Mouse (Mus musculus) kidney, postnatal 10 days (tissue): ENCODE measurements around the gene Tmem88b.

ENCODE experiments used
- DNase-seq: peaks from one replicate; pipeline ENCODE4 v3.0.0; 2021; ENCODE audit warnings: mixed read lengths

Tmem88b gene

DNA sequence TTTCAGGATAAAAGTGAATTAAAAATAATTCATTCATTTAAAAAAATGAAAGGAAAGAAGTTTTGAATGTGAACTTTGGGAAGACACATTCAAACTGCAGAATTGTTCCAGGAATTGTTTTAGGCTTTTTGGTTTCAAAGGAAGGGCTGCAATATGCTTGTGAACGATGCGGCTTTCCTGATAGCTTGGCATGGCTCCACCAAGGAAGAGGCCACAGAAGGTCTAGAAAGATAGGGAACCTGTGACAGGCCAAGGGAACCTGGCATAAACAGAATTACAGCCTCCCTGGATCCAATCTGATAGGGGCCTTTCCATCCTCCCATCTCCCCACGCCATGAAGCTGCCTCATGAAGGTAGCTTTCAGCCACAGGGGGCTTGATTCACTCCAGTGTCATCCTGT, 2.6 kb upstream of the Tmem88b start:
- no peak for DNase-seq

DNA sequence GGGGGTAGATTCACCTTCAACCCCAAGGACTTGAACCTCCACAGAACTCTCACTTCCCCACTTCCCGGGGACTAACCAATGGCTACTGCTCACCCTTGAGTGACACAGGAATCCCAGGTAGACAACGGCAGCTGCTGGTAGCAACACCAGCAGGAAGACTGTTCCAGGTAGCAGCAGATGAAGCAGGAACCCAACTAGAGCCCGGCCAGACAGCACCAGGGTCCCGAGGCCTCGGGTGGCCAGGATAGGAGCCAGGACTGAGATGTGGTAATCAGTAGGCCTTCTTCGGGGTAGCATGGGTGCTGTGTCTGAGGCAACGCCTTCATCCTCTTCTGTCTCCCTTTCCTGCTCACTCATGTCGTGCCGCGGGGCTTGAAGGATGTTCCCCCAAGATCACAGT, 428 bp downstream of the Tmem88b start:
- no peak for DNase-seq

DNA sequence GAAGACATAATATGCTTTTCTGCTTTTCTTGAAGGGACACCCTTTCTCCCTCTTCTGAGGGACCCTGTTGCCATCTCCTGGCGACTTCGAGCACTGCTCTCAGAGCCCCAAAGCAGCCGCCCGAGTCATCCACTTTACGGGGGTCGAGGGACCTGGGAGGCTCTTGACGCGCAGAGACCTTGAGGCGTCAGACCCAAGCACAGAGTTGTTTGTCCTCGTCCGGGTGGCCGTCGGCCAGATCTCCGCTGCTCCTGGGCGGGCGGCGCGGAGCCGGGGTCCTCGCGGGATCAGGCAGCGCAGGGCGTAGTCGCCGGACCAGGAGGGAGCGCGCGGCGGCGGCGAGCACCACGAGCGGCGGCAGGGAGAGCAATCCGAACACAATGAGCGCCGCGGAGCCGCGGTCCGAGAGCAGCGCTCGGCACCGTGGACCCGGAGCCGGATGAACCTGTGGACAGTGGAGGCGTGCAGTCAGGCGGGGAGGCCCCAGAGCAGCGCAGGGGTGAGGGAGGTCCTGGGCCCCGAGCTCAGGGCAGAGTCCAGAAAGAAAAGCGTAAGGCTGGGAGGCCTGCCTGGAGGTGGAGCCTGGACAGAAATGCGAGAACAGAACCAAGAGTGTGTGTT, 1.5 kb downstream of the Tmem88b start:
- DNase-seq, result peak; percentile 89

DNA sequence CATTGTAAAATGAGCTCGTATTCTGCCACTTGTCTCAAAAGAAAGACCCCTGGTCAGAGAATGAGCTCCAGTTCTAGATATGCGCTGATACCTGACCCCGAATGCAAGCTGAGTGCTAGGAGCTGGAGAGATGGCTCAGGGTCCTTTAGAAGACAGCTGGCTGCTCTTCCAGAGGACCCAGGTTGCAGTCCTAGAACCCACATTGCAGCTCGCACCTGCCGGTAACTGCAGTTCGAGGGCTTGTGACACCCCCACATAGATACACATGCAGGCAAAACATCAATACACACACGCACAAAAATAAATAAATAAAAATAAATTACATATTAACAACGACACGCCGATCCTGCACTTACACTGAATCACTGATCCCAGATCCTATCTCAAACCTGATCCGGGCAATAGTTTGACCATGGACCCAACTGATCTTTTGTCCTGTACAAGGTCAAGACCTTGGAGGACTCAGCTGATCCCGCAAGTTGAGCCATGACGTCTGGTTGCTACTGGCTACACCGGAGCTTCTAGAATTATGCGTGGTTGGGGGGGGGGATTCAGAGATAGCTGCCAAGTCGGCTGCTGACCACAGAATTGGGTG, 2.1 kb downstream of the Tmem88b start:
- DNase-seq, result no peak

DNA sequence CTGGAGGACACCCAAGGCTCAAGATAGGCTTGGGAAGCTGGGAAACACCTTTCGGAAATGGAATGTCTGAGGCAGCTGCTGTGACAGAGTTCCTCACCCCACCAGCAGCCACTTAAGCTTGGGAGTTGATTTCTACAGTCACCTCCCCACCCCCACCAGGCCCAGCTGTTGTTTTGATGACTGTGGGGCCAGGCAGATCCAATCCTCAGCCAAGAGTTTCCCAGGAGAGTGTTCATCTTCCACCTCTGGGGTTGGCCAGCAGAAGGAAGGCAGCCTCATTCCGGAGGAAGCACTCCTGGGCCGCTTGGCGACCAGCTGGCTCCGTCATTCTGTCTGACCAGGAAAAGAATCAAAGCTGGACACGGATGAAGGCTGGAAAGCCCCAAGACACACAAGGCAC, 4.8 kb downstream of the Tmem88b start:
- DNase-seq, result peak; percentile 84

DNA sequence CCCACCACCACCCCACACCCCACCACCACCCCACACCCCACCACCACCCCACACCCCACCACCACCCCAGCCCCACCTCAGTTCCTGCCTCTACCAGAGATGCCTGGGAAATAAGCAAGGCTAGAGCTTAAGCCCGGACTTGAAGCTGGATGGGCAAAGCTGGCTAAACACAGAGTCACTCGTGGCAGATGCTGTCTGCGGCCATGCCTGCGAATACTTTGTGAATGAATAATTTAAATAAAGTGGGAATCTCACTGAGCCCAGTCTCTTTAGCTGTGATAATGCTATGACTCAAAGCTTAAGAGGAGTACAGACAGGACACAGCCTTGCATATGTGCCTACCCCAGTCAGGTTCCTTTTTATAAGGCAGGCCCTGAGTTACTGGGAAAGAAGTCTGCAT, 6.2 kb downstream of the Tmem88b start:
- no peak for DNase-seq

DNA sequence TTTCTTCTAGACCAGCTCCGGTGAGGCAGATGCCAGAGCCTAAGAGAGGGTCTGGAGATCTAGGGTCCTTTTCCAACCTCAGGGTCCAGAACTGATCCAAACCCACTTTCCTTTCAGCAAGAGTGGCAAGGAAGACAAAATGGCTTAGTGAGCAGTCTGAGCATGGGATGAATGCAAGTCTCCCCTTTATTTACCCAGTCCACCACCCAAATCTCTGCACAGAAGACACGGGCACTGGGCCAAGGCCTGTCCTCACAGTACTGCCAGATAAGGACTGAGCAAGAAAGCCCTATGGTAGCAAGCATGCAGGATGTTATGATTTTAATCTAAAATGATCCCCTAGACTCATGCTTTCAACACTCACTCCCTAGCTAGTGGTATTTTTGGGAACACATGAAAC, 7.9 kb downstream of the Tmem88b start:
- peak; percentile 37 for DNase-seq

DNA sequence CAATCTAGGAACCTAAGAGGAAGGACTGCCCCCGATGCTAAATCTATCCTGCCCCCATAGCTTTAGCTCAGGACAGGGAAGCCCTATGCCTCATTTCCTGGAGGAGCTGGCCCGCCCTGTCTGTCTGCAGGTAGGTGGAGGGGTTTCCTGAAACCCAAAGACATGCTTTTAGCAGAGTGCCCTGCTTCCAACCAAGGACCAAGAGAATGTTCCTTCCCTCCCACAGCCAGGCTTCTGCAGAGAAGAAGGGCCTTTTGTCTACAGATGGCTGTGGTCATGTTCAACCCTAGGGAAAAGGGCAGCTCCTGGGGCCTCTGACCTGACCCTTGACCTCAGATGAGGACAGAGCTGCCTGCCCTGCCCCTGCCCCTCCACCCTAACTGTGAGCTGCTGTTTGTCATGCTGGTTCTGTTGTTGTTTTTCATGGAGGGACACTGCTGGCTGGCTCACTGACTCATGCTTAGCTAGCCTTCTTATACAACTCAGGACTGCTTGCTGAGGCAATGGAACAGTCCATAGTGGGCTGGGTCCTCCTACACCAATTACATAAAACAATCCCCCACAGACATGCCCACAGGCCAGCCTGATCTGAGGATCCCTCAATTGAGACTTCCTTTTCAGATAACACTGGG, 8.9 kb downstream of the Tmem88b start:
- DNase-seq, result peak; percentile 46

DNA sequence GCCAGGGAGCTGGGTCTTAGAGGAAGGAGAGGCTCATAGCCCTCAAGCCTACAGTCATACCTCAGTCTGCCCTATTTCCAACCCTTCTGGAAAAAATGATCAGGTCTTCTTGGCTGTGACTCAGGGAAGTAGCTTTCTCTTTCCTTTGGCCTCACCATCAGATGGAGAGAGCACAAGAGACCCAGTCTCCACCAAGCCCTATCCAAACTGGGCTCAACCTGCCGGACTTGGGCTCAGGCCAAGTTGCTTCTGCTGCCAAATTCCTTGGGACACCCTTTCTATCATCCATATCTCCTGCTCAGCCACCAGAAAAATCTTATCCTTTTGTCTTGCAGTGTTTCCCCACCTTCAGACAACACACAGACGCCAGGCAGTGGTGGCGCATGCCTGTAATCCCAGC, 9.8 kb downstream of the Tmem88b start:
- DNase-seq, result peak; percentile 74

DNA sequence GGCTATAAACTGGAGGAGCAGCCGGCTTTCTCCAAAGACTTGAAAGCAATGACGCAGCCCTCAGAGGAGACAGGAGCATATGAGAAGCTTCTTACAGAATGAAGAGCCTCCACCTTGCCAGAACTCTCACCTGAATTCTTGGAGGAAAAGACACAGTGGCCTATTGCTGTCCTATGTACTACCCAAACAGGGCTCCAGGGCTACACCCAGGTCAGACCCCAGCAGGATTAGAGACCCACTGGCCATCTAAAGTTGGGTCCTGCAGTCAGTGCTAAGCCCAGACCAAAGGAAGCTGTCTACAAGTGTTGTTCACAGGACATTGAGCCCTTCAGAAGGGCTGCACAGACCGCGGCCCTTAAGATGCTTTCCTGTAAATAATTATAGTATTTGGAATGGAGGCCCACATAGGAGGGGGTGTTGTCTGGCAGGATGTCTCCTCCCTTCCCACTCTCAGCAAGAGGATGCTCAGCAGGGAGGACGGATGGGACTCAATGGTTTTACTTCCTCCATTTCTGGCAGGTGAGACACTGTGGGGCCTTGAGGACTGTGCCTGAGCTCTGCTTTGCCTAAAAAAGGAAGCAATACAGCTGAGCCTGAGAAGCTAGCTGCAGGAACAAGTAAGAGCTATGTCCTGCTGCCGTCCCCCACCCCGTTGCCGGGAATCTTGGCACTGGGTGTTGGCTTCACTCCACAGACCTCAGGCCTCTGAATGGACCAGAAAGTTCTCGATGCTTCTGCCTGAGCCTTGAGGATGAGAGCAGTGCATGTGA, 10.5 kb downstream of the Tmem88b start:
- peak; percentile 82 for DNase-seq

DNA sequence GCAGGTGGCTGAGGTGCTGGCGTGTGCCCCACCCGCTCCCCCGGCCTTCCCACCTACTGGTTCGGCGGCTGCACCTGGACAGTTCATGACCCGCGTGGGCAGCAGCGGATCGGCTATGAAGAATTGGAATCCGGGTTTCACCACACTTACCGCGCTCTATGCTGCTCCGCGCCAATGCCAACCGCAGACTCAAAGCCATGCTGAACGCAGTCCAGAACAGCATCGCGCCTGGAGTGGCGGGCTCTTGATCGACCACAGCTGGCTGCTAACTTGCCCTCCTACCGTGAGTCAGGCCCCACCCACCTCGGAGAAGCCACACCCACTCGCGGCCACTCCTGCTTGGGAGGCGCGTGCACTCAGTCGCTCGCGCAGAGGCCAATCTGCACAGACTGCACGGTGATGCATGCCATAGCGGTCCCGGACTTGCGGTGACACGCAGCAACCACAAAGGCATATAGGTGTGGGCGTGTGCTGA, 11.4 kb downstream of the Tmem88b start, which contains the start of gene Vwa1:
TSS of gene Vwa1 (minus strand) at position 419 of the 475 bp plus-strand sequence.
- DNase-seq, result peak; percentile 95

DNA sequence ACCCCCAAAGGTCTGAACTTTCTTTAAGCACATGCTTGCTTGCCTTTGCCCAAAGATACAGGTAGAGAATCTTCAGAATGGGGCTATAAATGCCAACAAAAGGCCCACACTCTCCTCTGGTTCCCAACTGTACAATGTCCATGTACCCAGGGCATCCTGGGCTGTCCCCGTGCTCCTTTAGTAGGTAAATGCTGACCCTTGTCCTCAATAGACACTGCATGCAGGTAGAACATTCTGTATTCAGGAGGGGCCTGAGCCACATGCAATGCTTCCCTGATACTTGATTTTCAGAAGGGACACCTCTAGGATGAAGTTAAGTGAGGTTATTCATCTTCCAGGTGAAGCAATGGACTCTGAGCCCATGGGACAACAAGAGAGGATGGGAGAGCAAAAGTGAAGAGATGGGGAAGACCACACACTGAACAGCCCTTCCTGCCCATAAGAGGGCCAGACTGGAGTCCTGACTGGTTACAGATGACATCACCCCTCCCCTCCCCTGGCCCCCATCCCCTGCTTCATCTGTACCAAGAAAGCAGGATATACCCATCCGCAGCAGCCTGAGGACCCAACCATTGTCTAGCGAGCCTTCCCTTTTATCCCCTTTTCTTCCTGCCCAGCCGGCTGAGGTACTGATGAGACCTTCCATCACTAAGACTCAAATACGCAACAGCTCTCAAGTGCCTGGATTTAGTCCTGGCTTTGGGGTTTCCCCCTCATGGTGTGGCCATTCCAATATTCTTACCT, 12.2 kb downstream of the Tmem88b start:
- no peak for DNase-seq

DNA sequence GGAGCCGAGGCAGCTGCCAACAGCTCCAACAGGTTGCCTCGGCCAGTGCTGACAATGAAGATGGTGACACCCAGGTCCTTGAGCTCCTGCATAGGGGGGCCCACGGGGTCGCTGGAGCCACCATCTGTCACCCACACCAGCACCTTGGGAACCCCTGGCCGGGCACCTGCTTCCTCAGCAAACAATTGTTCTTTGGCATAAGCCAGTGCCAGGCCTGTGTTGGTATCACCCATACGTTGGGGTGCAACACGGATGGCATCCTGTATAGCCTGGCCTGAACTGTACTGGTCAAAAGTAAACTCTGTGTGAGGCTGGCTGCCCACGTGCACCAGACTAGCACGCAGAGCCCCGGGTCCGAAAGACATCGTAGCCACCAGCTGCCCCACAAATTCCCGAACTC, 12.9 kb downstream of the Tmem88b start:
- no peak for DNase-seq

DNA sequence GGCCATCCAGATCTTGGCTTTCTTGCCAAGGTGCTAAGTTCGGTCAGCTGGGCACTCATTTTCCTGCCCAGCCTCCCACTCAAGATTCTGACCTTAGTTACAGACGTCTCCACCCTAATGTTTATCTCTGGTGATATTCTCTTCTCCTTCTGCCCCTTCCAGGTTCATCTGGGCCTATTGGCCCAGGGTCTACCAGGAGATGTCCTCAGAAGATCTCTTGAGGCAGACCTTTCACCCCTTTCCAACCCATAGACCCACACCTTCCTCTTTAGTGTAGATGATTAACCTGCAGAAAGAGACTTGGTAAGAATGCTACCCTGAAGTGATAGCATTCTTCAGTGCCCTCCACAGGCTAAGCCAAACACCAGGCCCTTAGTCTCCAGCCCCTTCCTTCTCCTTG, 14.0 kb downstream of the Tmem88b start:
- peak; percentile 28 for DNase-seq

DNA sequence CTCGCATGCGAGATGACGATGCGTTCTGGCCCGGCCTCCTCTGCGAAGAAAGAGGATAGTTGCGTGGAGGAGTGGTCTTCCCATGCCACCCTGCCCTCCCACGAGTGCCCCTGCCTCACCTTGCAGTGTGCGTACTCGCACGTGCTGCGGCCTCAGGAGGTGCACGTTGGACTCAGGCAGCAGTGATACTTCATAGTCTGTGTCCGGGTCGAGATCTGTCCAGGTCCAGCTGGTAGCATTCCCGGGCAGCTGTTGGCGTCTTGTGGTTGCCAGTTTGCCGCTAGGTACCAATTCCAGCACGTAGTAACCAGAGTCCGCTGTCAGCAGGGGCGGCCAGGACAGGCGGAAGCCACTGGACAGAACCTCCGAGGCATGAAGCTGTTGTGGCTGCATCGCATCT, 15.0 kb downstream of the Tmem88b start:
- DNase-seq, result no peak

DNA sequence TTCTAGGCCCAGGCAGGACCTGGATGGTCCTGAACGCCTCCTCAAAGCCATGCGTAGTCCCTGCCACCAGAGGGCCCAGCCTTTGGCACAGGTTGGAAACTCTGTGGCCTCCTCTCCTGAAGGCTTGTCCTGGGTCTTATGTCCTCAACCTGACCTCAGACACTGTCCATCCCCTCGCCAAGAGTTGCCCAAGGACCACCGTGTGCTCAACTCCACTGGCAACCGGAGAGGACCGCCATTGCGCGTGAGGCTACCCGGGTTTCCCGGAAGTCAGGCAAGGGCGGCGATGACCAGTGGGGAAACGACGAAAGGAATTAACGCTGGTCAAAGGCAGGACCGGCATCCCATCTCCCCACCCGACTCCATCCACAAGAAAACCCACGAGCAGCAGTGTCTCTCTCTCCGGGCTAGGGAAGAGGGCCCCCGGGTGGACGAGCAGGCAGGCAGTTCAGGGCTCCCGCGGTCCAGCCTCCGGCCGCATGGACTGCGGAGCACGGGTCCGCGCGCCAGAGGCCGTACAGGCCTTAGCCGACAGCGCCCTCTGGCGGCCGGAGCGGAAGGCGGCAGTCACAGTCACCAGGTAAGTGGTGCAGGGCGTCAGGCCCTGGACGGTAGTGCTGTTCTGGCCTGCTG, 15.7 kb downstream of the Tmem88b start:
- DNase-seq, result peak; percentile 96

DNA sequence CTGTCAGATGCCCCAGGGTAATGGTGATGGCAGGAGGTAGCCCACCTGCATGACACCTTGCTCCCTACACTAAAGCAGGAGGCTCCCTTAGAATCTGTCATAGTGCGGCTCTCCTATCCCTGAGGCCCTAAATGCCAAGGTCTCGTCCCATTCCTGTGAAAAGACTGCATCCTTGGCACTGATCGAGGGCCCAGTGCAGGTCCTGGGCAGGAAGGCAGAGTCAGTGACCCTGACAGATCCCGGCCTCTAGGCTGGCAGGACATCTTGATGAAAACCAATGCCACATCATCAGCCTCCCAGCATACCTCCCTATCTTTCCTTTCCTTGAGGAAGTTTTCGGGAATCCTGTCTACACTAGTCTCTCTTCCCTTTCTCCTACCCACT, 16.2 kb downstream of the Tmem88b start:
- no peak for DNase-seq

DNA sequence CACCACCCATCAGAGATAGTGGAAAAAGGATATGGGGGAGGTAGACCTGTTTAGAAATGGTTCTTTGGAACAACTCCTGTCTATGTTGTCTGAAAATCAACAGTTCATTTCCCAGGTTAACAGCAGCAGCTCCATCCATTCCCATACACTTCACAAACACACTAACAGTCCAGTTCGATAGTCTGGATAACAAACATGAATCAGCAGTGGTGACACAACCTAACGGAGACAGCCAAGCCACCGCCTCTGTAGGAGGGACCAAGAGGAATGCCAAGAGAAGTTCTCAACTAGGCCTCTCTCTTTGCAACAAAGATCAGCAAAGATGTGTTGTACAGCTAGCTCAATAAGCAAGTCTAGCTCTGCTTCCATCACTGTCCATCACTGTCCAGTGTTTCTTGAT, 23.3 kb downstream of the Tmem88b start:
- DNase-seq, result no peak

DNA sequence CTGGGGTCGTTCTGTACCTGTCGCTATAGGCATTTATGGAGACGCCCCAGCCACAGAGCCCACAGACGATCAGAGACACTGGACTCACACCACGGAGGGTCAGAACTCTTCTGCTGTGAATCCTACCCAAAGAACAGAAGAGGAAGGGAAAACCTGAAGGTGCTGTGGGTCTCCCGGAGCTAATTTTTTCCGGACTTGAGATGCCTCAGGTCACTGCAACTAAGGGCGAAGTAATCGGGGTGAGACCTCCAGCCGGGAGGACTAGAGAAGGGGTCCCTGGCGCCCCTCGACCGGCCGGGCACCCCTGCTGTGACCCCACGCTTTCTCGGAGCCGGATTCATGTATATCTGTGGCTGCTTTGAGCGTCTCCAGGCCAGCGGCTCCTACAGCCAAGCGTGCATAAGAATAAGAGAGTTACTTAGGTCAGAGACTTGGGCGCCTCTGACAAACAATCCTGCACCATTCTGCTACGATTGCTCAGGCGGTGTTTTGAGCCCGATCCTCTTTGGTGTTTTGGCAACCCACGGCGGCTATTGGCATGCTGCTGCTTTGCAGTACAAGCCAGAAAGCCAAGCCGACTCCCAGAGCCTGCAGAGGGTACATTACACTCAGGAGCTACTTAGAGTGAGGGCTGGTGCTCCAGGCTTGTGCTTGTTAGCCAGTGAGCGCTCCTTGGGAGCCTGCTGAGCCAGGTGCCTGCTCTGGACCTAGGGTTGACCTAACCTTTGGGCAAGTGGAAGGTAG, 24.1 kb downstream of the Tmem88b start:
- DNase-seq, result peak; percentile 33

DNA sequence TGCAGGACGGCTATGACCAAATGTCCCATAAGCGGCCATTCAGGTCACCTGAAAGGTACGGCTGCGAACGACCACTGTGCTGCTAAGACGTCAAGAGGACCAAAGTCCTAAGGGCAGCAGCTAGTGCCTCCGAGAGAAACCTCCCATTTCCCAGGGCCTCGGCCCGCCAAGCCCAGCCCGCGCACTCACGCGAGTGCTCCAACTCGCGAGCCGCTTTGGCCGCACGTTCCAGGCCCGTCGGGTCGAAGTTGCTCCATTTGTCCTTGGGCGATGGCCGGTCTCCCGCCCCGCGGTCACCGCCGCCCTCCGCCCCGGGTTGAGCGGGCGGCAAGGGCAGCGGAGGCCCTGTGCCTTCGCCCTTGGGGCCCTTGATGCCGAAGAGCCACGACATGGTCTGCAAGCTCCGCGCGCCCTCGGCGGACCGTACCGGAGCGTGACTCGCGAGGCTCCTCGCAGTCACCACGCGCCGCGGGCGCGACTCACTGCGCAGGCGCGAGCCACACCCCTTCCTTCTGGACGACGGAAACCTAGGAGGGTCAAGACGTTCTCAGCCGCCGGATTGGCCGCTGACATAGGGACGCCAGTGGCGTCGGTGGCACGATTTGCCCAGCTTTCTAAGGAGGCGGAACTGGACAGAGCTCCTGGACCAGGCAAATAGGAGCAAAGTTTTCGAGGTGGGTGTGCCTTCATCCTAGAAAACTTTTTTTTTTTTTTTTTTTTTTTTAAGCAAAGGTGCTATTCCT, 24.9 kb downstream of the Tmem88b start, which contains the start of gene Atad3a:
TSS of gene Atad3a (minus strand) at position 481 of the 743 bp plus-strand sequence.
- DNase-seq, result peak; percentile 97
